Mouse (Mus musculus): ENCODE data around the gene Apoo.

DNA sequence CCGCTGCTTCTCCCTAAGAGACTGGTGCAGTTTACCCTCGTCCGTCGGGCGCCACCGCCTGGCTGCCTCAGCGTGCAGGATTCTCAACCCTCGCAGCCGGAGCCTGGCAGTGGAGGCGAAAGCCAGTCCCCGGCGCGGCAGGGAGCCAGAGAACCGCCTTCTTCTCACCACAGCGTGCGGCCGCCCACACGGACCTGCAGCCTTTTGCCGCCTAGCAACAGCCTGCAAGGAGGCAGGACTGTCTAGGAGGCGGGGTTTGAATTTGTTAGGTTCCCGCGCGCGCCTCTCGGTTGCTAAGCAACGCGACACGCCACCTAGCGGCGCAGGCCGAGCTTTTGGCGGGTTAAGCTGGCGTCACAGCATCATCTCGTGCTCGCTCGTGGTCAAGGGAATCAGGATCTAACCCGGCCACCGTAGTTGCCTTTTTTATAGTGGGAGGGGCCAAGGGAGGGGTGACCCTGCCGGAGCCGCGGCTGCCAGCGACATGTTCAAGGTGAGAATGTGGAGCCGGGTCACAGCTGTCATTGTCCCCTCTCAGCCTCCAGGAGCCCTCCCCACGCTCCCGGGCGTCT is at the start of gene Apoo, which contains the start of gene Fam90a1b:
- TF ChIP-seq CTCF (IDR thresholded peaks at IDR 0.05; ENCODE audit: extremely low read depth, insufficient read depth, insufficient read length, insufficient replicate concordance) (peak; percentile 70; the same call in 1 of the 2 replicates), POLR2A (IDR thresholded peaks at IDR 0.05; ENCODE audit: low read depth, low read length) (no peak)
